Mouse (Mus musculus) cerebellum, postnatal 4 days (tissue): ENCODE data around the gene Btbd35f30.
"Not testable (repeated sequence)": the region's sequence is repeated elsewhere in the genome, so short reads cannot be mapped to it uniquely, and the experiment has no call there.

Experiments
- DNase-seq, 2 experiments: peaks; one replicate each; pipeline ENCODE4 v3.0.0; 2022; ENCODE audit warnings: low spot score in 2 of 2, mixed read lengths in 1 of 2

Gene Btbd35f30

GRCm38 (mm10) chrX:32894325-32894724 is at the start of gene Btbd35f30:
Btbd35f30 (plus strand) TSS chrX:32894625.
- not testable (repeated sequence) for DNase-seq

DNA sequence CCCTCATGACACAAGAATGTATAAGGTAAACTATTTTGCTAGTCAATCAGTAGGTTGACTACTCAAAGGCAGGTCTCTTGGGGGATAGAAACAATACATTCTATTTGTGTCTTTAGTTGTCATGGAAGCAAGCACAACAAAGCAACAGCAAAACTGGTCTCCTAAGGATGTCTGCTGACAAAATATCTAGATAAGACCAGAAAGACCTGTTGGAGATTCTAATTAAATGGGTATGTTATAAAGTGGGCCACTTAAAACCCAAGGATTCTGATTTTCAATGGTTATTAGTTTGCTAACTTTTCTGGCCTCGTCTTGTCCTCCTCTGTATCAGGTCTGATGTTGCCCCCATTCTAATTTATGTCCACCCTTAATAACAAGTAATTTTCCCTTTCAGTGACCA is 47.0 kb downstream of the Btbd35f30 start, which contains the start of gene Gm21789:
Gene Gm21789 (plus strand): TSS at position 301 of the 400 bp plus-strand sequence.
- DNase-seq, result not testable (repeated sequence)
